Mouse (Mus musculus) CD4-positive, CD25-positive, alpha-beta regulatory T cell, adult 9 weeks (primary cell): ENCODE data around the gene Dbndd1. TPM values are rescaled to one million over a fixed set of nuclear protein-coding genes. Genes with fewer than 3 reads are reported as not detected.

Experiments
- polyA plus RNA-seq: library from polyadenylated mRNA; unstranded; fragments of 100-300 nt; shearing (Covaris generic); gene quantifications from one replicate; pipeline ENCODE4 v1.2.1, GENCODE M21; 2017

Dbndd1 gene
- not detected for polyA plus RNA-seq

GRCm38 (mm10) chr8:123514781-123515539, at the start of gene Dbndd1:
Gene Dbndd1 (minus strand): TSS chr8:123515463.

DNA sequence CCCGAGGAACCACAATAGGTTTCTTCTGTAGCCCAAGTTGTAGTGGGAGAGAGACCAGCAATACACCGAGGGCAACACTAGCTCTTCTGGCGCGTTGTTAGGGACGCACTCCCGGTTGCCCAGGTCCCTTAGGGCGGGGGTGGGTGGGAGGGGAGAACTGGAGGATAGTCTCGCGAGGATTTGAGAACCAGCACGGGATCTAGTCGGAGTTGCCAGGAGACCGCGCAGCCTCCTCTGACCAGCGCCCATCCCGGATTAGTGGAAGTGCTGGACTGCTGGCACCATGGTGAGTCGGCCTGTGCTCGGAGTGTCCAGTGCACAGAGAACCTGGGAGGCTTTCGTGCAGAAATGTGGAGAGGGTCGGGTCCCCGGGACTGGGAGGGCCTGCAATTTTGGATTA, 3.4 kb upstream of the Dbndd1 start, which contains the start of gene Gas8:
Gene Gas8 (plus strand): TSS at position 168 of the 400 bp plus-strand sequence.

DNA sequence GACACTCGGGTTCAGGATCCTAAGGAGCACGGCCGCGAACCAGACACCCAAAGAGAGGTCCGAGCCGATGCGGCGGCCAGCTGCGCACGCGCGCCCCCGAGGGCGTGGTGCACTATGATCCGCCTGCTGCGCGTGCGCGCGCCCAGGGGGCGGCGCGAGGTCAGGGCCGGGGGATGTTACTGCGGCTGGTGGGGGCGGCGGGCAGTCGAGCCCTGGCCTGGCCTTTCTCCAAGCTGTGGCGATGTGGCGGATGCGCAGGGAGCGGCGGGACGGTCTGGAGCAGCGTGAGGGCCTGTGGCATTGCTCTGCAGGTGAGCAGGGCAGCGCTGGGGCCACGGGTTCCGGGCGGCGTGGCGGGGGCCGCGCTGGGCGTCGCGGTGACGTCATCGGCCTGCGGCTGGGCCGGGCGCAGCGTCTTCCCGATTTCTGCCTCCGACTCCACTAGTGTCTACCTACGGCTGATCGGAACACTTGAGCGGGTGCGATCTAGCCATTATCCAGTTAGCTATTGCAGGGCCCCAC, 37.5 kb downstream of the Dbndd1 start, which contains the start of gene Afg3l1:
Gene Afg3l1 (plus strand): TSS at position 167 of the 522 bp plus-strand sequence.

Other genes starting within 250 kb of the Dbndd1 start
- 7.4 TPM for gene Fanca, start 196.9 kb downstream of the Dbndd1 start, polyA plus RNA-seq
- not detected for gene Spire2, start 182.8 kb downstream of the Dbndd1 start, polyA plus RNA-seq
- 356 TPM for gene Tcf25, start 141.7 kb downstream of the Dbndd1 start, polyA plus RNA-seq
- 0.07 TPM for gene Mc1r, start 108.4 kb downstream of the Dbndd1 start, polyA plus RNA-seq
- gene Tubb3, start 104.0 kb downstream of the Dbndd1 start, polyA plus RNA-seq = 0.33 TPM
- 19.8 TPM for gene Def8, start 91.9 kb downstream of the Dbndd1 start, polyA plus RNA-seq
- 65.8 TPM for gene Afg3l1, start 37.6 kb downstream of the Dbndd1 start, polyA plus RNA-seq
- 8.3 TPM for gene Gas8, start 3.4 kb upstream of the Dbndd1 start, polyA plus RNA-seq
- gene Rhou, start 138.5 kb upstream of the Dbndd1 start, polyA plus RNA-seq = not detected